Mouse (Mus musculus): ENCODE data around the gene Pacs2.

- TF ChIP-seq POLR2A (IDR thresholded peaks at IDR 0.05; ENCODE audit: extremely low read depth, insufficient read depth, low read length) (no peak), CTCF (IDR thresholded peaks at IDR 0.05; ENCODE audit: low read depth, low read length) (no peak)
Measured at GRCm38 (mm10) chr12:113071827-113072226, 57.5 kb downstream of the Pacs2 start.
